Mouse (Mus musculus): ENCODE measurements around the gene Tmem175. TPM values are rescaled to one million over a fixed set of nuclear protein-coding genes. Genes with fewer than 3 reads are reported as not detected.
"Not testable (repeated sequence)": the region's sequence is repeated elsewhere in the genome, so short reads cannot be mapped to it uniquely, and the experiment has no call there.

Tmem175 gene
- 10 to 100 TPM; 35.8 to 36.6 TPM for total RNA-seq (2021)
- long read RNA-seq, transcript Tmem175-201 (11 exons, 3,956 nt): major isoform, 19 of 48 reads
- long read RNA-seq, partial matches to known transcripts: 14 of 48 reads
- long read RNA-seq, other reads (novel, unspliced or antisense): 14 of 48 reads

GRCm38 (mm10) chr5:108629634-108630483 lies at the start of gene Tmem175, which contains the start of gene Gak:
TSS of gene Tmem175 (plus strand) at chr5:108629770.
TSS of gene Gak (minus strand) at chr5:108629755.
- DNase-seq (ENCODE audit: low spot score in 2 of 2): peak; percentile 88 to 91

GRCm38 (mm10) chr5:108581361-108581891 lies 48.1 kb upstream of the Tmem175 start:
- DNase-seq (ENCODE audit: low spot score in 2 of 2): no peak

GRCm38 (mm10) chr5:108599923-108600322 lies 29.6 kb upstream of the Tmem175 start:
- no peak for DNase-seq (ENCODE audit: low spot score in 2 of 2)

GRCm38 (mm10) chr5:108602537-108602936 lies 27.0 kb upstream of the Tmem175 start:
- DNase-seq (ENCODE audit: low spot score in 2 of 2): no peak

- no peak for DNase-seq (ENCODE audit: low spot score in 2 of 2)
Observed at GRCm38 (mm10) chr5:108610426-108610825, 19.1 kb upstream of the Tmem175 start.

GRCm38 (mm10) chr5:108621870-108622269 lies 7.7 kb upstream of the Tmem175 start:
- no peak for DNase-seq (ENCODE audit: low spot score in 2 of 2)

- no peak for DNase-seq (ENCODE audit: low spot score in 2 of 2)
Observed at GRCm38 (mm10) chr5:108626050-108626660, 3.4 kb upstream of the Tmem175 start.

GRCm38 (mm10) chr5:108628891-108629633 lies 508 bp upstream of the Tmem175 start:
- no peak for DNase-seq (ENCODE audit: low spot score in 2 of 2)

GRCm38 (mm10) chr5:108633676-108634075 lies 4.1 kb downstream of the Tmem175 start:
- DNase-seq (ENCODE audit: low spot score in 2 of 2): no peak

- DNase-seq (ENCODE audit: low spot score in 2 of 2): not testable (repeated sequence)
Observed at GRCm38 (mm10) chr5:108634088-108634487, 4.5 kb downstream of the Tmem175 start.

- DNase-seq (ENCODE audit: low spot score in 2 of 2): no peak
Observed at GRCm38 (mm10) chr5:108636172-108636571, 6.6 kb downstream of the Tmem175 start.

- no peak for DNase-seq (ENCODE audit: low spot score in 2 of 2)
Observed at GRCm38 (mm10) chr5:108643674-108644073, 14.1 kb downstream of the Tmem175 start.

- peak; percentile 46 to 62 for DNase-seq (ENCODE audit: low spot score in 2 of 2)
Observed at GRCm38 (mm10) chr5:108645651-108646342, 16.2 kb downstream of the Tmem175 start.

GRCm38 (mm10) chr5:108646343-108646660 lies 16.7 kb downstream of the Tmem175 start:
- no peak for DNase-seq (ENCODE audit: low spot score in 2 of 2)

GRCm38 (mm10) chr5:108647311-108647710 lies 17.7 kb downstream of the Tmem175 start:
- DNase-seq (ENCODE audit: low spot score in 2 of 2): no peak

GRCm38 (mm10) chr5:108647820-108648465 lies 18.4 kb downstream of the Tmem175 start:
- no peak for DNase-seq (ENCODE audit: low spot score in 2 of 2)

- DNase-seq (ENCODE audit: low spot score in 2 of 2): no peak
Observed at GRCm38 (mm10) chr5:108648937-108649576, 19.5 kb downstream of the Tmem175 start.

- DNase-seq (ENCODE audit: low spot score in 2 of 2): no peak
Observed at GRCm38 (mm10) chr5:108650341-108650740, 20.8 kb downstream of the Tmem175 start.

- DNase-seq (ENCODE audit: low spot score in 2 of 2): no peak
Observed at GRCm38 (mm10) chr5:108651136-108651720, 21.7 kb downstream of the Tmem175 start.

Data from layer of hippocampus, postnatal 10 days (tissue).